ENCODE assay signal across 24 mouse cellular contexts in the genomic region with DNA sequence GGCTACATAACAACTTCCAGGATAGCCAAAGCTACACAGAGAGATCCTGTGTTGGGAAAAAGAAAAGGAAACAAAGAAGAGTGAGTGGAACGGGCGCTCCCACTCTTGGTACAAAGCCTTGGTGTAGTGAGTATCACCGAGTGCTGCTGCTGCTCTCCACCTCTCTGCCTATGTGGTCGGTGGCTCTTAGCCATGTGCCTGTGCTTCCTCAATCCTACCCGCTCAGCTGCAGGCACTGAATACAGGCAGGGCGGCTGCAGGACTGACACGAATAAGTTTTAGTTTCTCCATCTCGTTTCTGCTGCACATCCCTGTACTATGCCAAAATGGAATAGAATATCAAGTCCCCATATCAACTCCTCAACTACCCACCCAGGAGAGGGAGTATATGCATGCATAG. TPM values are rescaled to one million over a fixed set of nuclear protein-coding genes. Genes with fewer than 3 reads are reported as not detected.
A peak's percentile ranks its signal among the peaks of the same experiment; 100 is the strongest.
DNase-seq lines count a peak whose midpoint lies in the region; ATAC-seq lines count a peak whose summit lies in the region.
"Had no signal": no experiment of that assay in that cellular context is flagged by ENCODE, and none has a peak within 500 bp of the region (broad histone marks: within the 10 kb centered on the region; RNA-seq: fewer than 3 reads in every experiment).

No protein-coding gene starts in this region.

- peak; percentile 93 for DNase-seq in heart, adult 11 months
- no peak for DNase-seq in heart, adult 8-10 months (ENCODE audit: low spot score)
- peak; percentile 34 to 47 for DNase-seq in spleen, adult 18-20 months
- DNase-seq in spleen, adult 12 weeks (ENCODE audit: low spot score), result no peak
- no peak for DNase-seq in frontal cortex, postnatal 14 days (ENCODE audit: low spot score in 2 of 2)
- no peak for DNase-seq in right cerebral cortex, postnatal 25 days
- DNase-seq: adrenal gland, adult 8-10 months; adrenal gland, postnatal 36 days; cerebellum, adult 11-12 months; cerebellum, adult 9-10 months; cerebellum, postnatal 25 days; gastrocnemius, postnatal 14 days; heart, postnatal 10 days; heart, postnatal 4 days had no signal

- 90% methylated on average over 8 of the region's 8 CpGs for whole genome bisulfite sequencing in midbrain, embryonic 16.5 days

- no peak overlapping the region for H3K4me3 ChIP-seq in midbrain, embryonic 16.5 days (ENCODE audit: low read depth, low read length)
- H3K4me3 ChIP-seq: embryonic facial prominence, embryonic 12.5 days; forebrain, embryonic 15.5 days; heart, embryonic 10.5 days; hindbrain, embryonic 12.5 days had no signal

- H3K4me2 ChIP-seq in midbrain, embryonic 16.5 days (ENCODE audit: low read length), result no peak overlapping the region
- H3K4me2 ChIP-seq: embryonic facial prominence, embryonic 12.5 days; forebrain, embryonic 15.5 days; hindbrain, embryonic 12.5 days had no signal

- H3K9ac ChIP-seq in midbrain, embryonic 16.5 days (ENCODE audit: low read depth, low read length), result no peak overlapping the region
- H3K9ac ChIP-seq: embryonic facial prominence, embryonic 12.5 days; forebrain, embryonic 15.5 days; hindbrain, embryonic 12.5 days had no signal

- no peaks in the 10 kb centered on the region for H3K27me3 ChIP-seq in midbrain, embryonic 16.5 days (ENCODE audit: control insufficient read depth, insufficient read depth, low read depth, low read length)
- H3K27me3 ChIP-seq: embryonic facial prominence, embryonic 12.5 days; forebrain, embryonic 15.5 days; hindbrain, embryonic 12.5 days had no signal

- H3K27ac ChIP-seq in midbrain, embryonic 16.5 days (ENCODE audit: low read length), result no peak overlapping the region
- H3K27ac ChIP-seq: embryonic facial prominence, embryonic 12.5 days; forebrain, embryonic 15.5 days; heart, embryonic 10.5 days; hindbrain, embryonic 12.5 days had no signal

- H3K36me3 ChIP-seq in midbrain, embryonic 16.5 days (ENCODE audit: control insufficient read depth, insufficient read depth, low read length), result 0 out of 2 replicates have a peak, but pooled peaks cover 4% of the 10 kb centered on the region

- H3K9me3 ChIP-seq in midbrain, embryonic 16.5 days (replicated peaks; ENCODE audit: control insufficient read depth, low read length, poor library complexity, severe bottlenecking), result no peaks in the 10 kb centered on the region
- H3K9me3 ChIP-seq: embryonic facial prominence, embryonic 12.5 days; forebrain, embryonic 15.5 days; heart, embryonic 10.5 days; hindbrain, embryonic 12.5 days had no signal

- ATAC-seq in granulocyte monocyte progenitor cell, adult 5-6 weeks (replicated peaks; ENCODE audit: poor library complexity, severe bottlenecking), result peak; percentile 26; the same call in 1 of the 2 replicates
- ATAC-seq in midbrain, embryonic 16.5 days, result no peak
- ATAC-seq: forebrain, embryonic 15.5 days; hindbrain, embryonic 16.5 days had no signal

- peaks cover 15% of the 10 kb centered on the region for H3K4me1 ChIP-seq in midbrain, embryonic 16.5 days (ENCODE audit: control insufficient read depth, insufficient read depth, low read length)

RNA-seq across cellular contexts. Expression of gene Sap30bp, which starts 4.1 kb away (rescaled TPM):
- 10 to 100 TPM; 14.7 to 21.3 (median 16.2) TPM for total RNA-seq in heart, adult 8-10 months (2022)
- total RNA-seq in granulocyte monocyte progenitor cell, adult 5-6 weeks (2014; fragmentation: Nextera tagmentation), result 20.4 and 44.5 TPM in 2 replicates
- 145 and 211 TPM in 2 replicates for total RNA-seq in granulocyte monocyte progenitor cell, adult 5-6 weeks (2017)
- 49.0 and 51.5 TPM in 2 replicates for polyA plus RNA-seq in midbrain, embryonic 16.5 days (2015; fragmentation: Nextera tagmentation; extraction: Ambion mirVana)

RNA-seq across cellular contexts. Expression of gene Recql5, which starts 4.2 kb away (rescaled TPM):
- 10 to 100 TPM in 1 of 4 experiments, 1 to 10 TPM in 3; 6.8 to 14.7 (median 8.2) TPM for total RNA-seq in heart, adult 8-10 months (2022)
- total RNA-seq in granulocyte monocyte progenitor cell, adult 5-6 weeks (2014; fragmentation: Nextera tagmentation), result 22.8 and 27.6 TPM in 2 replicates
- 18.9 and 19.3 TPM in 2 replicates for total RNA-seq in granulocyte monocyte progenitor cell, adult 5-6 weeks (2017)
- polyA plus RNA-seq in midbrain, embryonic 16.5 days (2015; fragmentation: Nextera tagmentation; extraction: Ambion mirVana), result 24.3 and 25.2 TPM in 2 replicates

RNA-seq across cellular contexts. Expression of gene Smim6, which starts 17.2 kb away (rescaled TPM):
- total RNA-seq in heart, adult 8-10 months (2022), result not detected
- 0.88 and 2.3 TPM in 2 replicates for total RNA-seq in granulocyte monocyte progenitor cell, adult 5-6 weeks (2014; fragmentation: Nextera tagmentation)
- 0.69 TPM in 1 of 2 replicates, not detected in the other for total RNA-seq in granulocyte monocyte progenitor cell, adult 5-6 weeks (2017)
- 0.44 and 0.87 TPM in 2 replicates for polyA plus RNA-seq in midbrain, embryonic 16.5 days (2015; fragmentation: Nextera tagmentation; extraction: Ambion mirVana)
- total RNA-seq: adrenal gland, adult 8-10 months; adrenal gland, postnatal 36 days; gastrocnemius, adult 18-20 months; gastrocnemius, postnatal 14 days had no signal
- polyA plus RNA-seq: cortical plate, adult 2 months; frontal cortex, adult 2 months had no signal

RNA-seq across cellular contexts. Expression of gene Smim5, which starts 29.3 kb away (rescaled TPM):
- 10 to 100 TPM; 11.0 to 28.2 (median 14.6) TPM for total RNA-seq in heart, adult 8-10 months (2022)
- 7.1 and 10.4 TPM in 2 replicates for total RNA-seq in granulocyte monocyte progenitor cell, adult 5-6 weeks (2014; fragmentation: Nextera tagmentation)
- total RNA-seq in granulocyte monocyte progenitor cell, adult 5-6 weeks (2017), result 3.5 and 7.8 TPM in 2 replicates
- polyA plus RNA-seq in midbrain, embryonic 16.5 days (2015; fragmentation: Nextera tagmentation; extraction: Ambion mirVana), result 1.4 and 1.5 TPM in 2 replicates

RNA-seq across cellular contexts. Expression of gene Itgb4, which starts 45.5 kb away (rescaled TPM):
- total RNA-seq in heart, adult 8-10 months (2022), result 1 to 10 TPM; 2.3 to 3.1 (median 3.0) TPM
- total RNA-seq in granulocyte monocyte progenitor cell, adult 5-6 weeks (2014; fragmentation: Nextera tagmentation), result not detected in 2 replicates
- not detected in 2 replicates for total RNA-seq in granulocyte monocyte progenitor cell, adult 5-6 weeks (2017)
- polyA plus RNA-seq in midbrain, embryonic 16.5 days (2015; fragmentation: Nextera tagmentation; extraction: Ambion mirVana), result 0.57 and 0.64 TPM in 2 replicates

Comparison
In these comparisons a context has a peak if more than half of its experiments do, and no peak if none do; other contexts are left out.
1. DNase-seq: peak in heart, adult 11 months (single experiment) and spleen, adult 18-20 months (2 of 2); none in heart, adult 8-10 months (single experiment), spleen, adult 12 weeks (single experiment), frontal cortex, postnatal 14 days (0 of 2) and right cerebral cortex, postnatal 25 days (single experiment).